Mouse (Mus musculus) embryonic facial prominence, embryonic 12.5 days (tissue): ENCODE results near the gene Prex1. TPM values are rescaled to one million over a fixed set of nuclear protein-coding genes. Genes with fewer than 3 reads are reported as not detected.

Source experiments
- ATAC-seq: fragments of 200-750 bp; cut with Nextera tagmentation; 2 replicates; pipeline ENCODE4 v1.8.0; 2017; ENCODE audit not compliant: insufficient number of reproducible peaks, insufficient read depth, low FRiP score, low TSS enrichment
- H3K27ac ChIP-seq: fragments of 300-500 bp; sonication (generic); 2 replicates; pipeline ENCODE4 v1.5.1; 2016; ENCODE audit warnings: mild to moderate bottlenecking
- H3K27me3 ChIP-seq: fragments of 300-500 bp; sonication (generic); 2 replicates; pipeline ENCODE4 v1.6.1; 2016; ENCODE audit warnings: mild to moderate bottlenecking, moderate library complexity
- H3K36me3 ChIP-seq: fragments of 300-500 bp; sonication (generic); 2 replicates; pipeline ENCODE4 v1.6.1; 2016; ENCODE audit warnings: mild to moderate bottlenecking
- H3K4me1 ChIP-seq: fragments of 300-500 bp; sonication (generic); 2 replicates; pipeline ENCODE4 v1.6.1; 2016
- H3K4me2 ChIP-seq: fragments of 300-500 bp; sonication (generic); replicated peaks from 2 replicates; pipeline ENCODE4 v1.6.1; 2016; ENCODE audit warnings: mild to moderate bottlenecking, moderate library complexity
- H3K4me3 ChIP-seq: fragments of 300-500 bp; sonication (generic); 2 replicates; pipeline ENCODE4 v1.5.1; 2016; ENCODE audit warnings: mild to moderate bottlenecking
- H3K9ac ChIP-seq: fragments of 300-500 bp; sonication (generic); 2 replicates; pipeline ENCODE4 v1.6.1; 2016; ENCODE audit warnings: mild to moderate bottlenecking, moderate library complexity
- H3K9me3 ChIP-seq: fragments of 300-500 bp; sonication (generic); 2 replicates; pipeline ENCODE4 v1.6.1; 2016; ENCODE audit warnings: mild to moderate bottlenecking, moderate library complexity
- WGBS: fragments of 180-500 bp; shearing (Covaris S2); methylation state at CpG from one replicate; pipeline ENCODE4 v1.1.7; 2016; 5-methylcytosine and 5-hydroxymethylcytosine counted together
- polyA plus RNA-seq: library from polyadenylated mRNA; unstranded; fragments of >200 nt; fragmentation: Nextera tagmentation; extraction: Ambion mirVana; gene quantifications from 2 replicates; pipeline ENCODE4 v1.2.1, GENCODE M21; 2016

Gene Prex1
- polyA plus RNA-seq, 1 experiment from 2014 or later: 36.2 TPM

DNA sequence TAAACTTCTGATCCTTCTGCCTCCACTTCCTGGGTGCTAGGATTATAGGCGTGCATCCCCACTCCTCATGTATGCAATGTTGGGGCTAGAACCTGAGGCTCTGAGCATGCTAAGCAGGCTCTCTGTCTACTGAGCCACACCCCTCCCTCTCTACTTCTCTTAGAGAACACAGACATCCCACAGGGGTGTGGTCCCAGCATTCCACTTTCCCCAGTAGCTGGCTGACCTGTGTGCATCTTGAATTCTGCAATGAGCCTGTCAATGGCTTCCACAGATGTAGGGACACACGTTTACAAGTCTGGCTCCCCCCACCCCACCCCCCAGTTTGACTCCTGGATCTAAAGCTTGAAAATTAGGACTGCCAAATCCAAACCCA is 6.3 kb upstream of the Prex1 start:
- WGBS: 65% methylated on average over 2 of the region's 2 CpGs
- H3K27ac ChIP-seq: no peak overlapping the region
- H3K9me3 ChIP-seq: no peaks in the 10 kb centered on the region
- no peak overlapping the region for H3K9ac ChIP-seq
- no peak overlapping the region for H3K4me3 ChIP-seq
- no peaks in the 10 kb centered on the region for H3K4me1 ChIP-seq
- no peak overlapping the region for H3K4me2 ChIP-seq
- no peaks in the 10 kb centered on the region for H3K27me3 ChIP-seq
- no peak for ATAC-seq
- no peaks in the 10 kb centered on the region for H3K36me3 ChIP-seq

DNA sequence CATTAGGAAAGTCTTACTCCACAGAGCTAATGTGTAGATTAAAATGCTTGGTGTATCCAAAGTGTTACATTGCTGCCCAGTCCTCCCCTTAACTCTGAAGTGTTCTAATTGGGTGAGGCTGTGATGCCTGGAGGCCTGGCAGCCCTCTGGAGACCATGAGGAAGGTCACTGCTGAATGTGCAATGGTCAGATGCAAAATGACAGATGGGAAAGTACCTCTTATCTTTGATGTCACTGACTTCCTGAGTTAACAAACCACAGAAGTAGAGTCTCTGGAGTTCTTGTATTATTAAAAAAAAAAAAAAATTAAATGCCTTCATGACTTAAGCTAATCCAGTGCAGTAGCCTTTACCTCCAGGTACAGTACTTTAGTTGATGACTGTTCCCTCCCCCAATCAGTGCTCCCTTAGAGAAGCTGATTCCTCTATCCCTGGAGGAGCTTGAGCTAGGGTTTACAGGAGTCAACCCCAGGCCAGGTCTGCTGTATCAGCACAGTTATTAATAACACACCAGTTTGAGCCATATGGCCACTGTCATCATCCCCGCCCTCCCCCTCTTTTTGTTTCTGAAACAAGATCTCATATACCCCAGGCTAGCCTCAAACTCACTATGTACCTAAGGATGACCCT is 5.8 kb upstream of the Prex1 start:
- H3K4me1 ChIP-seq: 0 out of 2 replicates have a peak, but pooled peaks cover under 1% of the 10 kb centered on the region
- no peak overlapping the region for H3K4me3 ChIP-seq
- H3K27ac ChIP-seq: no peak overlapping the region
- 85% methylated on average over 1 of the region's 1 CpGs for WGBS
- ATAC-seq: no peak
- no peaks in the 10 kb centered on the region for H3K27me3 ChIP-seq
- H3K9ac ChIP-seq: no peak overlapping the region
- H3K36me3 ChIP-seq: no peaks in the 10 kb centered on the region
- no peak overlapping the region for H3K4me2 ChIP-seq
- no peaks in the 10 kb centered on the region for H3K9me3 ChIP-seq

DNA sequence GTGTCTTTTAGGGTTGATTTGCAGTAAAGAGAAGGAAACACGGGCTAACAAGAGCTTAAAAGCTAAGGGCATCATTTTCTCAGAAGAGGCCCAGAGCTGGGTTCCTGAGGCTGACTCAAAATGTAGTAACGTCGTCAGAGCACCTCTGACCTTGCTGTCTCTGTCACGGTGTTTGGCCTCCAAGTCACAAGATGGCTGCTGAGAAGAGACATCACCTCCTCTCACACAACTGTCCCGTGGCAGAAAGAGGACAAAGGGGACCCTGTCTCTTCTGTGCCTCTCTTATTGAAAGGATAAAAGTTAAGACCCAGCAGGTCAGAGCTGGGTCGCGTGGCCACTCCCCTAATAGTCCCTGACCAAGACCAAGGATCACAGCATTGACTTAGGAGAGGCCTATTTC is 2.4 kb upstream of the Prex1 start:
- Histone ChIP-seq H3K9me3 (no peaks in the 10 kb centered on the region), H3K4me3 (no peak overlapping the region), H3K27me3 (no peaks in the 10 kb centered on the region), H3K9ac (no peak overlapping the region), H3K4me2 (no peak overlapping the region), H3K4me1 (peaks cover 24% of the 10 kb centered on the region), H3K36me3 (no peaks in the 10 kb centered on the region), H3K27ac (no peak overlapping the region)
- 61% methylated on average over 7 of the region's 7 CpGs for WGBS
- no peak for ATAC-seq

DNA sequence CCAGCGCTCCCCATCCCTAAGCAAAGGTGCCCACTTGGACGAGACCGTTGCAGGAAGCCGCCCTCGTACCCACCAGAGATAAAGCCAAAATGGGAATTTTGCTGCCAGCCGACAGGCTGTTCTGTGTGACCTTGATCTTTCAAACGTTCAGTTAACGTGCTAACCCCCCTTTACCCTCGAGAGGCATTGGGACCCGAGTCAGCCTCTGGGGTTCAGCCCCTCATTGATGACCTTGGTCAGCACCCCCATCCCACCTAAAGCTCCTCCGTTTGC is 731 bp upstream of the Prex1 start:
- H3K4me2 ChIP-seq: peak overlapping the region; percentile 78
- no peaks in the 10 kb centered on the region for H3K27me3 ChIP-seq
- H3K27ac ChIP-seq: no peak overlapping the region
- no peaks in the 10 kb centered on the region for H3K36me3 ChIP-seq
- H3K4me3 ChIP-seq: peak overlapping the region; percentile 75
- no peaks in the 10 kb centered on the region for H3K9me3 ChIP-seq
- 16% methylated on average over 11 of the region's 11 CpGs for WGBS
- H3K9ac ChIP-seq: peak overlapping the region; percentile 52
- ATAC-seq: no peak
- H3K4me1 ChIP-seq: peaks cover 30% of the 10 kb centered on the region

DNA sequence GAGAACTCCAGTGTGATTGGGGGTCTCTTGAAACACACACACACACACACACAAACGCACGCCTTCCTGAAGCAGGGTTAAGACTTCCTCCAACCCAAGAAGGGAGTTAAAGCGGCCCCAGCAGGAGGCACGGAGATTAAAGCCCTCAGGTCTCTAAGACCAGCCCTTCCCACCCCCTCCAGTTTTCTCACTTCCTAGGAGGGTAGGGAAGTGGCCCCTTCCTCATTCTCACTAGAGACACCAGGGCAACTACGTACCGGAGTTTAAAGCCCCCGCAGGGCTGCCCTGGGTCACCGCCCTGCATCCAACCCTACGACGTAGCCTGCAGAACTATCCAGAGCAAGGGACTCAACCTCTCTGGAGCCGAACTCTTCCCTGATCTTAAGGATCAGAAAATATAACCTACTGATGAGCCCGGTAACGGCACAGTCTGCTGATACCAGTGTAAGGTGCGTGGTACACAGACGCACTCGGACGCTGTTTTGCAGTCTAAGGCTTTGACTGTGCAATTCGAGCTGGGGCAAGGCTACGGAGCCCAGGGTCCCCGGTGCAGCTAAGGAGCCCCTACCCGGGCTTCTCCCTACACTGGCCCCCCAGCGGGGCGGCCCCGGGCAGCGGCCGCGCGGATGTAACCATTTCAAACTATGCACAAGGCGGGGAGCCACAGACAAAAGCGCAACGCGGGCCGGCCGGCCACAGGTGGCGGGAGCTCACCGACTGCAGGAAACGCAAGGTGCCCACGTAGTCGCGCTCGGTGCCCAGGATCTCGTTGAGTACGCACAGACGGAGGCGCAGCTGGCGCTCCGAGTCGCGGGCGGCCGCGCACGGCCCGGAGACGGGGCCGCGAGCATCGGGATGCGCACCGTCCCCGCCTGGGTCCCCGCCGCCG is 587 bp downstream of the Prex1 start:
- peak overlapping the region; percentile 54 for H3K27ac ChIP-seq
- H3K4me2 ChIP-seq: peak overlapping the region; percentile 78
- WGBS: under 1% methylated on average over 64 of the region's 64 CpGs
- H3K4me1 ChIP-seq: peaks cover 30% of the 10 kb centered on the region
- peak; percentile 42 for ATAC-seq
- peak overlapping the region; percentile 75 for H3K4me3 ChIP-seq
- no peaks in the 10 kb centered on the region for H3K36me3 ChIP-seq
- no peaks in the 10 kb centered on the region for H3K9me3 ChIP-seq
- no peaks in the 10 kb centered on the region for H3K27me3 ChIP-seq
- peak overlapping the region; percentile 74 for H3K9ac ChIP-seq

DNA sequence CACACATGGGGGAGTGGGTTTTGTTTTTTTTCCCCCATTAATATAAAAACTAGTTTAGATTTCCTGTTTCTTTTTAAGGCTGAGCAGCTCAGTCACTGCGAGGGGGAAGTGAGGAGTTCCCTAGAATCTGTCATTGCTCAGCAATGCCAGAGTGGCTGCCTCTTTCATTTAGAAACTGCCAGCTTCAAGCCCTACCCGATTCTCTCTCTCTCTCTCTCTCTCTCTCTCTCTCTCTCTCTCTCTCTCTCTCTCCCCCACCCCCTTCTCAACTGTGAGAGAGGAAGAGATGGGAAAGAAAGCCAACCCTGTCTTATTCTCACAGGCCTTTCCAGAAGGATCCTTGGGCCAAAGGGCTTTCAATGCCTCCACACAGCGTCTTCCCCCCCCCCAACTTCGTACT is 1.3 kb downstream of the Prex1 start:
- Histone ChIP-seq H3K27ac (peak overlapping the region; percentile 54), H3K36me3 (no peaks in the 10 kb centered on the region), H3K9ac (peak overlapping the region; percentile 74; the same call in 1 of the 2 replicates), H3K9me3 (no peaks in the 10 kb centered on the region), H3K4me2 (peak overlapping the region; percentile 78), H3K4me1 (peaks cover 30% of the 10 kb centered on the region), H3K27me3 (no peaks in the 10 kb centered on the region), H3K4me3 (peak overlapping the region; percentile 75)
- 0% methylated on average over 4 of the region's 4 CpGs for WGBS
- no peak for ATAC-seq

DNA sequence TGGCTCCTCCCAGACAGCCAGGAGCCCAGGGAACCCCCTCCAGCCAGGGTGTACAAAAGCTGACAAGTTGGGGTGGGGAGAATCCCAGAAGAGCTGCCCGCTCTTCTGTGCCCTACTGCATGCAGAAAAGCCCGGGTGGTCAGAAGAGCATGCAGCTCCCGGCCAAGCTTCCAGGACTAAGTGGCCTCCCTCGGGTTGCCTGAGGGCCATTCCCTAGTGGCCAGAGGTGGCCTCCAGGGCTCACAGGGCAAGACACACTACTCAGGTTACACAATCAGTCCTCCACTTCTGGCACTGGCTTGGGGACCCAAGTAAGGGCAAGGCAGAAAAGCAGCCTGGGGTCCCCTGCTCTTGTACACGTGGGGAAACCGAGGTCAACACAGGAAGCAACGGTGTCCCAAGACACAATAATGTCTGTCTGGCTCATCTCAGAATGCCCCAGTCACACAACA is 1.9 kb downstream of the Prex1 start:
- no peak overlapping the region for H3K27ac ChIP-seq
- ATAC-seq: no peak
- H3K4me3 ChIP-seq: peak overlapping the region; percentile 75
- WGBS: 13% methylated on average over 7 of the region's 7 CpGs
- H3K9me3 ChIP-seq: no peaks in the 10 kb centered on the region
- 0 out of 2 replicates have a peak overlapping the region, but pooled peaks have one; percentile 28 for H3K9ac ChIP-seq
- peaks cover 30% of the 10 kb centered on the region for H3K4me1 ChIP-seq
- no peaks in the 10 kb centered on the region for H3K27me3 ChIP-seq
- no peaks in the 10 kb centered on the region for H3K36me3 ChIP-seq
- H3K4me2 ChIP-seq: peak overlapping the region; percentile 78

DNA sequence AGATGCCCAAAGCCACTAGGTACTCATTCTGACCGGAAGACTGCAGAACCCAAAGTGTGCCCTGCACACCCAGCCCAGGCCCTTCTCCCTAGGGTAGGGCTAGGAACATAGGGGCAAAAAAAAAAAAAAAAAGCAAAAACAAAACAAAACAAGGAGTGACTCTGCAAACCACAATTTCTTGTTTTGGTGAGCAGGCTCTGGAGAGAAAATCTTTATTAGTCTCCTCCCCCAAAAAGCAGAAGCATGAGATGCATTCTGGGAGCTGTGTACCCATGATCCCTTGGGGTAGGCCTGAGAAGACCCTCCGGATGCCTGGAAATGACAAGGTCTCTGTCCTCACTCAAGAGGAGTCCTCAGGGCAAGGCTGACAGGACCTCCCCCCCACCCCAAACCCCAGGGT is 3.7 kb downstream of the Prex1 start:
- Histone ChIP-seq H3K4me2 (no peak overlapping the region), H3K27ac (no peak overlapping the region), H3K9me3 (no peaks in the 10 kb centered on the region), H3K4me3 (no peak overlapping the region), H3K36me3 (peaks cover 9% of the 10 kb centered on the region), H3K27me3 (no peaks in the 10 kb centered on the region), H3K9ac (no peak overlapping the region), H3K4me1 (peaks cover 30% of the 10 kb centered on the region)
- 81% methylated on average over 2 of the region's 2 CpGs for WGBS
- ATAC-seq: no peak

DNA sequence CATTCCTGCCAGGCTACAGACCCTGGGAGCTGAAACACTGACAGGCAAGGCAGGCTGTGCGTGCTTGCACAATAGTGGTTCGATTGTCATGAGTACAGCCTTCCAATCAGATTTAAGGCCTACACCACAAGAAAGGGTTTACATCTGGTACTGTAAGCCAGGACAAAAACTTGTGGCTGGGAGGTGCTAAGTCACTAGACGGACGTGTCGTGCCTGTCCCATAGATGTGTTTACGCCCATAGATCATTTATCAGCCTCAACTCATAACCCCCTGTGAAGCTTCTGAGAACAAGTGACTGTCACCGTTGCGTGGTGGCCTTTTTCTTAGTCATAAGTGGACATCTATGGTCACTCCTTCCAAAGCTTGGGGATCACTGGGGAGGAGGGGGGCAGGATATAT is 5.3 kb downstream of the Prex1 start:
- Histone ChIP-seq H3K9ac (no peak overlapping the region), H3K36me3 (peaks cover 18% of the 10 kb centered on the region), H3K4me2 (no peak overlapping the region), H3K4me1 (peaks cover 33% of the 10 kb centered on the region), H3K27me3 (no peaks in the 10 kb centered on the region), H3K9me3 (no peaks in the 10 kb centered on the region), H3K4me3 (no peak overlapping the region), H3K27ac (no peak overlapping the region)
- 80% methylated on average over 8 of the region's 8 CpGs for WGBS
- ATAC-seq: no peak

DNA sequence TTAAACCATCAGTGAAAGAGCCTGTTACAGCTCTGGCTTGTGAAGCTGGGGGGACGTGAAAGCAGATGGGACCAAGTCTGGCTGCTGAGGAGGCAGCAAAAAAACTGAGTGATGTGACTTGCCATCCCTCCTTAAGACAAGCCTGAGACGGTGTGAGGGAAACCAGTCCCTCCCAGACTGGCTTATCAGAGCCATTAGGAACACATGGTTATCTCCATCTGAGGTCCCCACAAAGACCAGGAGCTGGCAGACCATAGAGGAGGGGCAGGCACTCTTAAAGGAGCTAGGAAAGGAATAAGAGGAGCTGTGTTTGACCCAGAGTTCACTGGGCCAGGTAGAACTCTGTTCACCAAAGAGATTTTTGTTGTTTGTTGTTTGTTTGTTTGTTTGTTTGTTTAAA is 7.1 kb downstream of the Prex1 start:
- Histone ChIP-seq H3K4me1 (peaks cover 19% of the 10 kb centered on the region), H3K9ac (no peak overlapping the region), H3K4me2 (no peak overlapping the region), H3K36me3 (peaks cover 18% of the 10 kb centered on the region), H3K27me3 (no peaks in the 10 kb centered on the region), H3K27ac (no peak overlapping the region), H3K4me3 (no peak overlapping the region), H3K9me3 (no peaks in the 10 kb centered on the region)
- 59% methylated on average over 2 of the region's 2 CpGs for WGBS
- ATAC-seq: no peak

DNA sequence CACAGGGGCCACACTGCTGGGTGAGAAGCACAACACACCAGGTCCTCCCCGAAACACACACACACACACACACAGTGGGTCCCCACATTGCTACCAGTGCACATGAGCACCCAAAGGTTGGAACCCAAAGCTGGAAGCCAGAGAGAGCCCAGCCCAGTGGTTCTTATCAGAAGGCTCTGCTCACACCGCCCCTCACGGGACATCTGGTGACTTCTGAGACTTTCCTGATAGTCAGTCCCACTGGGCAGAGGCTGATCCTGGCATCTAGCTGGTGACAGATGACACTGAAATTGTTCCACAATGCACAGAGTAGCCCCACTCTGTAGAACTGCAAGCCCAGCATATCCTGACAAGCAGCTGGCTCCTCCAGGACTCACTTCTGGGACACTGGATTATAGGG is 10.1 kb downstream of the Prex1 start:
- Histone ChIP-seq H3K4me2 (no peak overlapping the region), H3K9me3 (no peaks in the 10 kb centered on the region), H3K4me1 (peaks cover 9% of the 10 kb centered on the region; the same call in 1 of the 2 replicates), H3K27ac (no peak overlapping the region), H3K9ac (no peak overlapping the region), H3K36me3 (peaks cover 18% of the 10 kb centered on the region), H3K27me3 (no peaks in the 10 kb centered on the region), H3K4me3 (no peak overlapping the region)
- 81% methylated on average over 3 of the region's 3 CpGs for WGBS
- ATAC-seq: no peak

DNA sequence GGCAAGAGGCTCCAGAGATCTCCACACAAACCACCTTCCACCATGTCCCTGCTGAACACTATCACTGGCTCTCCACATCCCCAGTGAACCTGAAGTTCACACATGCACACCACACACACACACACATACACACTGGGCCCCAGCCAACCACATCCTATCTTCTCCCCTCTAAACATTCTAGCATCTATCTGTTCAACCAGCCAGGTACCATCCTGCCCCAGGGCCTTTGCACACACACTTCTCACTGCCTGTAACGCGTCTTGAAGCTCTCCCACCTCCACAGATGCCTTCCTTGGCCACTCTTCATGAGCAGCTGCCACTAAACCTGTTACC is 11.6 kb downstream of the Prex1 start:
- Histone ChIP-seq H3K27me3 (no peaks in the 10 kb centered on the region), H3K9ac (no peak overlapping the region), H3K4me1 (peaks cover 9% of the 10 kb centered on the region; the same call in 1 of the 2 replicates), H3K4me3 (no peak overlapping the region), H3K27ac (no peak overlapping the region), H3K4me2 (no peak overlapping the region), H3K9me3 (no peaks in the 10 kb centered on the region), H3K36me3 (peaks cover 18% of the 10 kb centered on the region)
- WGBS: 95% methylated on average over 2 of the region's 2 CpGs
- no peak for ATAC-seq
